8 mouse cellular contexts compared by ENCODE assay signal in genomic region chr12:3843371-3843861, GRCm38 (mm10). TPM values are rescaled to one million over a fixed set of nuclear protein-coding genes. Genes with fewer than 3 reads are reported as not detected.
DNase-seq lines count a peak whose midpoint lies in the region; ATAC-seq lines count a peak whose summit lies in the region.

No protein-coding gene starts in this region.

- H3K27ac ChIP-seq in kidney, embryonic 16.5 days (ENCODE audit: low read length) = peak overlapping the region; percentile 31
- H3K27ac ChIP-seq in forebrain, embryonic 12.5 days = peak overlapping the region; percentile 59
- H3K27ac ChIP-seq in hindbrain, embryonic 16.5 days (ENCODE audit: low read depth, low read length) = peak overlapping the region; percentile 64
- peak overlapping the region; percentile 64; the same call in 1 of the 2 replicates for H3K27ac ChIP-seq in neural tube, embryonic 11.5 days (ENCODE audit: low read depth, low read length)

- ATAC-seq in kidney, embryonic 16.5 days (ENCODE audit: low FRiP score, low TSS enrichment) = peak; percentile 66
- 0 out of 2 replicates have a peak, but pooled peaks have one; percentile 36 for ATAC-seq in forebrain, embryonic 12.5 days (ENCODE audit: low FRiP score)
- ATAC-seq in hindbrain, embryonic 16.5 days = peak; percentile 52
- ATAC-seq in neural tube, embryonic 11.5 days (ENCODE audit: insufficient read depth, low FRiP score, low TSS enrichment) = peak; percentile 41; the same call in 1 of the 2 replicates
- no peak for ATAC-seq in CD4-positive, CD25-positive, alpha-beta regulatory T cell, adult 4 months

- no peak overlapping the region for H3K9ac ChIP-seq in kidney, embryonic 16.5 days (replicated peaks; ENCODE audit: low read length)
- no peak overlapping the region for H3K9ac ChIP-seq in forebrain, embryonic 12.5 days
- H3K9ac ChIP-seq in hindbrain, embryonic 16.5 days (ENCODE audit: low read depth, low read length) = no peak overlapping the region; the same call in 1 of the 2 replicates
- no peak overlapping the region for H3K9ac ChIP-seq in neural tube, embryonic 11.5 days (ENCODE audit: low read length)

- 4% methylated on average over 7 of the region's 7 CpGs for whole genome bisulfite sequencing in kidney, embryonic 16.5 days
- WGBS in forebrain, embryonic 12.5 days = 32% methylated on average over 7 of the region's 7 CpGs
- WGBS in hindbrain, embryonic 16.5 days = 9% methylated on average over 7 of the region's 7 CpGs
- WGBS in neural tube, embryonic 11.5 days = 19% methylated on average over 7 of the region's 7 CpGs

- H3K36me3 ChIP-seq in kidney, embryonic 16.5 days (ENCODE audit: insufficient read depth, low read length) = peaks cover 44% of the 10 kb centered on the region
- H3K36me3 ChIP-seq in forebrain, embryonic 12.5 days (replicated peaks) = peaks cover 31% of the 10 kb centered on the region
- H3K36me3 ChIP-seq in hindbrain, embryonic 16.5 days (ENCODE audit: control insufficient read depth, insufficient read depth, low read length) = peaks cover 11% of the 10 kb centered on the region; the same call in 1 of the 2 replicates
- H3K36me3 ChIP-seq in neural tube, embryonic 11.5 days (ENCODE audit: control insufficient read depth, insufficient read depth, low read length) = no peaks in the 10 kb centered on the region

- no peaks in the 10 kb centered on the region for H3K9me3 ChIP-seq in kidney, embryonic 16.5 days (ENCODE audit: low read length)
- H3K9me3 ChIP-seq in forebrain, embryonic 12.5 days = no peaks in the 10 kb centered on the region
- H3K9me3 ChIP-seq in hindbrain, embryonic 16.5 days (ENCODE audit: control insufficient read depth, low read length) = no peaks in the 10 kb centered on the region
- H3K9me3 ChIP-seq in neural tube, embryonic 11.5 days (ENCODE audit: control insufficient read depth, low read length) = no peaks in the 10 kb centered on the region

- no peak overlapping the region for H3K4me2 ChIP-seq in kidney, embryonic 16.5 days (replicated peaks; ENCODE audit: low read depth, low read length)
- H3K4me2 ChIP-seq in forebrain, embryonic 12.5 days = no peak overlapping the region
- no peak overlapping the region for H3K4me2 ChIP-seq in hindbrain, embryonic 16.5 days (ENCODE audit: low read length)
- no peak overlapping the region for H3K4me2 ChIP-seq in neural tube, embryonic 11.5 days (ENCODE audit: low read depth)

- no peak for DNase-seq in kidney, adult 11 months
- peak; percentile 72 for DNase-seq in neural tube, embryonic 11.5 days (ENCODE audit: low spot score)
- no peak for DNase-seq in testis, postnatal 10 days (ENCODE audit: low spot score)
- DNase-seq in spleen, adult 12 weeks (ENCODE audit: low spot score) = no peak

- peaks cover 17% of the 10 kb centered on the region for H3K4me1 ChIP-seq in kidney, embryonic 16.5 days (ENCODE audit: insufficient read depth, low read length)
- H3K4me1 ChIP-seq in forebrain, embryonic 12.5 days = peaks cover 16% of the 10 kb centered on the region
- H3K4me1 ChIP-seq in hindbrain, embryonic 16.5 days (ENCODE audit: control insufficient read depth, insufficient read depth, low read depth, low read length) = peaks cover 22% of the 10 kb centered on the region
- peaks cover 5% of the 10 kb centered on the region; the same call in 1 of the 2 replicates for H3K4me1 ChIP-seq in neural tube, embryonic 11.5 days (ENCODE audit: control insufficient read depth, insufficient read depth, low read length)

- no peak overlapping the region for H3K4me3 ChIP-seq in kidney, embryonic 16.5 days (ENCODE audit: low read length)
- H3K4me3 ChIP-seq in forebrain, embryonic 12.5 days (replicated peaks) = no peak overlapping the region
- H3K4me3 ChIP-seq in hindbrain, embryonic 16.5 days (ENCODE audit: low read length) = no peak overlapping the region
- no peak overlapping the region for H3K4me3 ChIP-seq in neural tube, embryonic 11.5 days (ENCODE audit: low read depth, low read length)

- no peaks in the 10 kb centered on the region for H3K27me3 ChIP-seq in kidney, embryonic 16.5 days (ENCODE audit: insufficient read depth, low read length)
- no peaks in the 10 kb centered on the region for H3K27me3 ChIP-seq in forebrain, embryonic 12.5 days
- no peaks in the 10 kb centered on the region for H3K27me3 ChIP-seq in hindbrain, embryonic 16.5 days (replicated peaks; ENCODE audit: control insufficient read depth, insufficient read depth, low read length)
- no peaks in the 10 kb centered on the region for H3K27me3 ChIP-seq in neural tube, embryonic 11.5 days (ENCODE audit: control insufficient read depth, insufficient read depth, low read length)

RNA-seq across cellular contexts. Expression of gene Dnmt3a, which starts 37.6 kb away (rescaled TPM):
- 82.9 and 88.1 TPM in 2 replicates for polyA plus RNA-seq in kidney, embryonic 16.5 days (2015; fragmentation: Nextera tagmentation; extraction: Ambion mirVana)
- 139 and 146 TPM in 2 replicates for polyA plus RNA-seq in forebrain, embryonic 12.5 days (2016; fragmentation: Nextera tagmentation; extraction: Ambion mirVana)
- polyA plus RNA-seq in hindbrain, embryonic 16.5 days (2015; fragmentation: Nextera tagmentation; extraction: Ambion mirVana) = 94.1 and 104 TPM in 2 replicates
- polyA plus RNA-seq in neural tube, embryonic 11.5 days (2014; fragmentation: Nextera tagmentation; extraction: Ambion mirVana) = 88.6 and 102 TPM in 2 replicates
- 10 to 100 TPM; 27.3 to 27.4 TPM for polyA plus RNA-seq in CD4-positive, CD25-positive, alpha-beta regulatory T cell, adult 4 months (2017; shearing (Covaris generic))
